Mouse (Mus musculus): ENCODE measurements at regions not wholly inside any gene's neighbourhood (a gene's known extent, or its start where the extent isn't known, plus 50 kb on each side); places are given as distances from the start of the nearest gene placed in this dataset.

DNA sequence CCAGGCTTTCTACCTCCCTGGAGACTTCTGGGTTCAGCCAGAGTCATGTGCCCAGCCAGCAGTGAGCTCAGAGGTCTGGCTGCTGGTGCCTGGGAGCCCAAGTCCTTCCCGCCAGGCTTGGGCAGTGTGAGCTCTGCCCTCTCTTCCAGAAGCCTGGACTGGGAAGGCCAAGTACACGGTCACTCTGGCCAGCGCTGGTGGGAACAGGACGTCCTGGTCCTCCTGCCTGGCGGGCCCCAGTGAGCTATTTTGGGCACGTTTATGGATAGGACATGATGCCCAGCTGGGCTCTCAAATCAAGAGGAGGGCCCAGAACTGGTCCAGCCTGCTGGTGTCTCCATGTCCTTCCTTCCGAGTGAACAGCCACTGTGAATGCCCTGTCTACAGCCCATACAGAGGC lies 87.3 kb upstream of the Ptpn1 start:
- no peak for TF ChIP-seq POLR2A (IDR thresholded peaks at IDR 0.05; ENCODE audit: insufficient read depth, low read depth, low read length)
- TF ChIP-seq CTCF (IDR thresholded peaks at IDR 0.05; ENCODE audit: insufficient read depth, low read depth, low read length): no peak
